Mouse (Mus musculus) liver, embryonic 14.5 days (tissue): Measurements from ENCODE around the gene Adamts20.

Experiments used
- CTCF ChIP-seq: IDR thresholded peaks from 2 replicates; pipeline ENCODE4 v1.5.1; 2016; ENCODE audit warnings: antibody characterized with exemption, low read depth, control low read depth
- EP300 ChIP-seq: IDR thresholded peaks from 2 replicates; pipeline ENCODE4 v1.6.1; 2016; ENCODE audit warnings: antibody characterized with exemption, low read depth

- TF ChIP-seq CTCF: no peak
- no peak for TF ChIP-seq EP300
These were observed 177.2 kb downstream of the Adamts20 start for GRCm38 (mm10) chr15:94288015-94288414.
